Mouse (Mus musculus) midbrain, embryonic 13.5 days (tissue): ENCODE data around the gene Paqr5. TPM values are rescaled to one million over a fixed set of nuclear protein-coding genes. Genes with fewer than 3 reads are reported as not detected.
A peak's percentile ranks its signal among the peaks of the same experiment; 100 is the strongest.

Experiments
- ATAC-seq: fragments of 200-750 bp; cut with Nextera tagmentation; 2 replicates; pipeline ENCODE4 v1.8.0; 2017; ENCODE audit warnings: mild to moderate bottlenecking, moderate TSS enrichment, moderate library complexity
- H3K27ac ChIP-seq: fragments of 300-500 bp; sonication (generic); 2 replicates; pipeline ENCODE4 v1.5.1; 2015; ENCODE audit warnings: inconsistent platforms, mild to moderate bottlenecking, moderate library complexity
- H3K27me3 ChIP-seq: fragments of 300-500 bp; sonication (generic); 2 replicates; pipeline ENCODE4 v1.6.1; 2015; ENCODE audit warnings: mild to moderate bottlenecking, inconsistent platforms
- H3K36me3 ChIP-seq: fragments of 300-500 bp; sonication (generic); 2 replicates; pipeline ENCODE4 v1.6.1; 2015; ENCODE audit warnings: mild to moderate bottlenecking, inconsistent platforms
- H3K4me1 ChIP-seq: fragments of 300-500 bp; sonication (generic); replicated peaks from 2 replicates; pipeline ENCODE4 v1.6.1; 2015; ENCODE audit warnings: inconsistent platforms
- H3K4me2 ChIP-seq: fragments of 300-500 bp; sonication (generic); replicated peaks from 2 replicates; pipeline ENCODE4 v1.6.1; 2015; ENCODE audit warnings: moderate library complexity, mild to moderate bottlenecking, inconsistent platforms
- H3K4me3 ChIP-seq: fragments of 300-500 bp; sonication (generic); replicated peaks from 2 replicates; pipeline ENCODE4 v1.5.1; 2015; ENCODE audit warnings: mild to moderate bottlenecking, inconsistent platforms
- H3K9ac ChIP-seq: fragments of 300-500 bp; sonication (generic); replicated peaks from 2 replicates; pipeline ENCODE4 v1.6.1; 2015; ENCODE audit warnings: mild to moderate bottlenecking, inconsistent platforms
- H3K9me3 ChIP-seq: fragments of 300-500 bp; sonication (generic); 2 replicates; pipeline ENCODE4 v1.6.1; 2016; ENCODE audit warnings: mild to moderate bottlenecking, inconsistent platforms
- WGBS: fragments of 180-500 bp; shearing (Covaris S2); methylation state at CpG from one replicate; pipeline ENCODE4 v1.1.7; 2015; 5-methylcytosine and 5-hydroxymethylcytosine counted together
- polyA plus RNA-seq: library from polyadenylated mRNA; unstranded; fragments of >200 nt; fragmentation: Nextera tagmentation; extraction: Ambion mirVana; gene quantifications from 2 replicates; pipeline ENCODE4 v1.2.1, GENCODE M21; 2015

The Paqr5 gene
- polyA plus RNA-seq, 1 experiment from 2014 or later: 0.75 TPM

- Histone ChIP-seq H3K9me3 (no peaks in the 10 kb centered on the region), H3K4me1 (peaks cover 23% of the 10 kb centered on the region), H3K9ac (peak overlapping the region; percentile 69), H3K27me3 (no peaks in the 10 kb centered on the region), H3K4me2 (peak overlapping the region; percentile 80), H3K27ac (peak overlapping the region; percentile 92), H3K4me3 (peak overlapping the region; percentile 87), H3K36me3 (peaks cover 39% of the 10 kb centered on the region)
- 40% methylated on average over 4 of the region's 4 CpGs for WGBS
- ATAC-seq: no peak
Measured at GRCm38 (mm10) chr9:61915393-61916005, 111.2 kb downstream of the Paqr5 start.

GRCm38 (mm10) chr9:61914917-61915300 lies 111.7 kb downstream of the Paqr5 start:
- peak overlapping the region; percentile 87 for H3K4me3 ChIP-seq
- no peak for ATAC-seq
- H3K9me3 ChIP-seq: no peaks in the 10 kb centered on the region
- H3K4me1 ChIP-seq: peaks cover 23% of the 10 kb centered on the region
- peaks cover 39% of the 10 kb centered on the region for H3K36me3 ChIP-seq
- peak overlapping the region; percentile 80 for H3K4me2 ChIP-seq
- H3K27ac ChIP-seq: peak overlapping the region; percentile 92
- no peaks in the 10 kb centered on the region for H3K27me3 ChIP-seq
- 4% methylated on average over 13 of the region's 13 CpGs for WGBS
- peak overlapping the region; percentile 69 for H3K9ac ChIP-seq

- Histone ChIP-seq H3K4me1 (peaks cover 23% of the 10 kb centered on the region), H3K9me3 (no peaks in the 10 kb centered on the region), H3K9ac (peak within 1 kb of the TSS; percentile 82), H3K36me3 (peaks cover 37% of the 10 kb centered on the region), H3K27ac (peak within 1 kb of the TSS; percentile 92), H3K27me3 (no peaks in the 10 kb centered on the region), H3K4me2 (peak within 1 kb of the TSS; percentile 90), H3K4me3 (peak within 1 kb of the TSS; percentile 87)
- under 1% methylated on average over 70 of the region's 70 CpGs for WGBS
- ATAC-seq: peak; percentile 98
Measured at GRCm38 (mm10) chr9:61914203-61914916, 112.3 kb downstream of the Paqr5 start, which contains the start of gene Rplp1. Gene Rplp1, minus strand, starts transcription at chr9:61914542.

- no peak for ATAC-seq
- Histone ChIP-seq H3K4me3 (no peak overlapping the region), H3K36me3 (peaks cover 24% of the 10 kb centered on the region), H3K4me2 (no peak overlapping the region), H3K9ac (no peak overlapping the region), H3K27me3 (no peaks in the 10 kb centered on the region), H3K9me3 (no peaks in the 10 kb centered on the region), H3K27ac (no peak overlapping the region), H3K4me1 (peaks cover 23% of the 10 kb centered on the region)
- WGBS: 62% methylated on average over 6 of the region's 6 CpGs
Measured at GRCm38 (mm10) chr9:61911300-61912128, 115.1 kb downstream of the Paqr5 start.

GRCm38 (mm10) chr9:61910526-61911256 lies 116.0 kb downstream of the Paqr5 start:
- Histone ChIP-seq H3K27ac (no peak overlapping the region), H3K9ac (no peak overlapping the region; the same call in 1 of the 2 replicates), H3K4me1 (peaks cover 23% of the 10 kb centered on the region), H3K4me3 (no peak overlapping the region), H3K36me3 (peaks cover 24% of the 10 kb centered on the region), H3K4me2 (no peak overlapping the region), H3K27me3 (no peaks in the 10 kb centered on the region), H3K9me3 (no peaks in the 10 kb centered on the region)
- 48% methylated on average over 20 of the region's 20 CpGs for WGBS
- no peak for ATAC-seq

GRCm38 (mm10) chr9:61909633-61910032 lies 117.0 kb downstream of the Paqr5 start:
- WGBS: 91% methylated on average over 1 of the region's 1 CpGs

GRCm38 (mm10) chr9:61908832-61909407 lies 117.7 kb downstream of the Paqr5 start:
- Histone ChIP-seq H3K9me3 (no peaks in the 10 kb centered on the region), H3K36me3 (peaks cover 24% of the 10 kb centered on the region), H3K4me2 (no peak overlapping the region), H3K27ac (no peak overlapping the region), H3K9ac (no peak overlapping the region), H3K4me1 (peaks cover 17% of the 10 kb centered on the region), H3K27me3 (no peaks in the 10 kb centered on the region), H3K4me3 (no peak overlapping the region)
- WGBS: 87% methylated on average over 11 of the region's 11 CpGs
- ATAC-seq: no peak

More at GRCm38 (mm10) chr9:61909633-61910032, 117.0 kb downstream of the Paqr5 start:
- Histone ChIP-seq H3K27me3 (no peaks in the 10 kb centered on the region), H3K4me3 (no peak overlapping the region), H3K4me2 (no peak overlapping the region), H3K9me3 (no peaks in the 10 kb centered on the region), H3K4me1 (peaks cover 17% of the 10 kb centered on the region), H3K36me3 (peaks cover 24% of the 10 kb centered on the region), H3K9ac (no peak overlapping the region), H3K27ac (no peak overlapping the region)
- ATAC-seq: no peak

- H3K27ac ChIP-seq: no peak overlapping the region
- no peaks in the 10 kb centered on the region for H3K9me3 ChIP-seq
- H3K4me2 ChIP-seq: no peak overlapping the region
- no peak overlapping the region for H3K4me3 ChIP-seq
- H3K9ac ChIP-seq: no peak overlapping the region
- WGBS: 87% methylated on average over 3 of the region's 3 CpGs
- ATAC-seq: no peak
- peaks cover 12% of the 10 kb centered on the region for H3K4me1 ChIP-seq
- H3K36me3 ChIP-seq: peaks cover 24% of the 10 kb centered on the region
- H3K27me3 ChIP-seq: no peaks in the 10 kb centered on the region
Measured at GRCm38 (mm10) chr9:61908341-61908740, 118.3 kb downstream of the Paqr5 start.

- H3K9ac ChIP-seq: no peak overlapping the region
- H3K4me2 ChIP-seq: no peak overlapping the region
- no peak overlapping the region for H3K27ac ChIP-seq
- ATAC-seq: no peak
- H3K27me3 ChIP-seq: 0 out of 2 replicates have a peak, but pooled peaks cover 3% of the 10 kb centered on the region
- no peaks in the 10 kb centered on the region for H3K9me3 ChIP-seq
- 96% methylated on average over 4 of the region's 4 CpGs for WGBS
- no peak overlapping the region for H3K4me3 ChIP-seq
- H3K4me1 ChIP-seq: peaks cover 10% of the 10 kb centered on the region
- peaks cover 20% of the 10 kb centered on the region for H3K36me3 ChIP-seq
Measured at GRCm38 (mm10) chr9:61907621-61908295, 118.9 kb downstream of the Paqr5 start.

- Histone ChIP-seq H3K27me3 (peaks cover 9% of the 10 kb centered on the region; the same call in 1 of the 2 replicates), H3K9me3 (no peaks in the 10 kb centered on the region), H3K4me2 (no peak overlapping the region), H3K4me1 (peaks cover 12% of the 10 kb centered on the region), H3K9ac (no peak overlapping the region), H3K36me3 (peaks cover 12% of the 10 kb centered on the region), H3K27ac (no peak overlapping the region), H3K4me3 (no peak overlapping the region)
- 72% methylated on average over 10 of the region's 10 CpGs for WGBS
- no peak for ATAC-seq
Measured at GRCm38 (mm10) chr9:61906912-61907311, 119.7 kb downstream of the Paqr5 start.

- Histone ChIP-seq H3K27ac (no peak overlapping the region), H3K4me1 (peaks cover 18% of the 10 kb centered on the region), H3K4me2 (no peak overlapping the region), H3K9ac (no peak overlapping the region), H3K4me3 (no peak overlapping the region), H3K36me3 (no peaks in the 10 kb centered on the region), H3K27me3 (peaks cover 17% of the 10 kb centered on the region), H3K9me3 (no peaks in the 10 kb centered on the region)
- WGBS: 80% methylated on average over 5 of the region's 5 CpGs
- no peak for ATAC-seq
Measured at GRCm38 (mm10) chr9:61905576-61905975, 121.1 kb downstream of the Paqr5 start.
